Mouse (Mus musculus): ENCODE measurements around the gene Rpap2.

DNA sequence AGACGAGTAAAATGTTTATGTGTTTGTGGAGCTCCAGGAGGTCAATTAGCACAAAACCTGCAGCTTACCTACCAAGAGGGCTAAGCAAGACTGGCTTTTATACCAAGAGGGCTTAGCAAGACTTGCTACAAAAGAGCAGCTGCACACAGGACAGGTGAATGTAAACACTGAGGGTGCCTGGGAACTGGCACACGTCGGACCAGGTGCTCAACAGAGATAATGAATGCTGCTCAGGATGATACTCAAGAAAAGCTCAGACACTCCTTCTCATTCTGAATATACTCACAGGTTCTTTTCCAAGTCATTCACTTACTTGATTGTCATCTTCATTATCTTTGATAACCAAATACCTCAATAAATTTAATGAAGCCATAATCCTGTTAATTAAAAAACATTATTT is 40.2 kb upstream of the Rpap2 start:
- TF ChIP-seq CTCF (IDR thresholded peaks at IDR 0.05; ENCODE audit: low read depth) (no peak), EP300 (IDR thresholded peaks at IDR 0.05; ENCODE audit: low read depth) (no peak)

All from heart, postnatal 0 days (tissue).